Mouse (Mus musculus): ENCODE measurements around the gene Tex22.

GRCm38 (mm10) chr12:113063700-113064099, 10.6 kb upstream of the Tex22 start:
- no peak for TF ChIP-seq CTCF (IDR thresholded peaks at IDR 0.05; ENCODE audit: low read depth, low read length)
- TF ChIP-seq POLR2A (IDR thresholded peaks at IDR 0.05; ENCODE audit: extremely low read depth, insufficient read depth, low read length) = no peak

Data from liver, adult 2 months (tissue).